Comparison of ENCODE assay signal across 13 mouse cellular contexts in the genomic region with DNA sequence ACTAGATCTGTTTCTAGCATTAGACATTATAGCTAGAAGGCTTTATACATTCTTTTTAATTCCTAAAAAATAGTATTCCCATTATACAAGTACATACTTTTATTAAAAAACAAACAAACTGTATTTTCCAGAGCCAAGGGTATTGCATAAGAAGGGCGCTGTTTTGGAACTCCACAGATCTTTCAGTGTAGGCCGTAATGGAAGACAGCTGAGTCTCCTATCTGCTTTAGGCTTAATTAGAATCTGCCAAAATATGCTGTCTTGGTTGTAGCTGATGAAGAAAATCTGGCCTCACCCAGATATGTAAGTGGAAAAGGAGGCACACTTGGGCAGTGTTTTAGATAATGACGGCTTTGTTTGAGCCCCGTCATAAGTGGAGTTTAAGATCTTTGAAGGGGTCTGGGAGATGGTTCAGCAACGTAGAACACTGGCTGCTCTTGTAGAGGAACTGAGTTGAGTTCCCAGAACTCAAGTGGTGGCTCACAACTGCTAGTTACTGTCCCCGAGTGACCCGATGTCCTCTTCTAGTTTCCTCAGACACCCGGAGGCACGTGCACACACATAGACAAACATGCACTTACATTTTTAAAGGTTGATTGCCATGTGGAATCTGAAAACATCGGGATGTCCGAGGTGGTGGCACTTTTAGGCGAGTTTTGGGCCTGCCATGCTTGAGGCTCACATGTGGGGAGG.
"Had no signal": no experiment of that assay in that cellular context is flagged by ENCODE, and none has a peak within 500 bp of the region (broad histone marks: within the 10 kb centered on the region; RNA-seq: fewer than 3 reads in every experiment).

No protein-coding gene starts in this region.

- H3K36me3 ChIP-seq: limb, embryonic 13.5 days; liver, embryonic 12.5 days; midbrain, embryonic 12.5 days; neural tube, embryonic 13.5 days had no signal

- H3K4me2 ChIP-seq: limb, embryonic 13.5 days; liver, embryonic 12.5 days; midbrain, embryonic 12.5 days; neural tube, embryonic 13.5 days had no signal

- H3K27me3 ChIP-seq: limb, embryonic 13.5 days; liver, embryonic 12.5 days; midbrain, embryonic 12.5 days; neural tube, embryonic 13.5 days had no signal

- H3K4me3 ChIP-seq: layer of hippocampus, adult 2 months; limb, embryonic 13.5 days; liver, embryonic 12.5 days; midbrain, embryonic 12.5 days; neural tube, embryonic 13.5 days had no signal

- H3K9ac ChIP-seq: limb, embryonic 13.5 days; liver, embryonic 12.5 days; midbrain, embryonic 12.5 days; neural tube, embryonic 13.5 days had no signal

- ATAC-seq: liver, embryonic 12.5 days; midbrain, embryonic 16.5 days had no signal

- DNase-seq: kidney, adult 11 months; kidney, adult 9 months; kidney, postnatal 4 days; right cerebral cortex, postnatal 14 days; thymus, postnatal 4 days had no signal

- H3K27ac ChIP-seq: kidney, postnatal 0 days; layer of hippocampus, adult 2 months; limb, embryonic 13.5 days; liver, embryonic 12.5 days; midbrain, embryonic 12.5 days; neural tube, embryonic 13.5 days; stomach, postnatal 0 days had no signal

- H3K4me1 ChIP-seq: liver, embryonic 12.5 days; midbrain, embryonic 12.5 days had no signal

- H3K9me3 ChIP-seq: limb, embryonic 13.5 days; liver, embryonic 12.5 days; midbrain, embryonic 12.5 days; neural tube, embryonic 13.5 days had no signal
